Mouse (Mus musculus) brain, adult 2 months (tissue): ENCODE measurements at regions not wholly inside any gene's neighbourhood (a gene's known extent, or its start where the extent isn't known, plus 50 kb on each side); places are given as distances from the start of the nearest gene placed in this dataset.

Experiments
- DNase-seq: peaks from one replicate; pipeline ENCODE4 v3.0.0; 2011; ENCODE audit warnings: low read depth, low spot score

DNA sequence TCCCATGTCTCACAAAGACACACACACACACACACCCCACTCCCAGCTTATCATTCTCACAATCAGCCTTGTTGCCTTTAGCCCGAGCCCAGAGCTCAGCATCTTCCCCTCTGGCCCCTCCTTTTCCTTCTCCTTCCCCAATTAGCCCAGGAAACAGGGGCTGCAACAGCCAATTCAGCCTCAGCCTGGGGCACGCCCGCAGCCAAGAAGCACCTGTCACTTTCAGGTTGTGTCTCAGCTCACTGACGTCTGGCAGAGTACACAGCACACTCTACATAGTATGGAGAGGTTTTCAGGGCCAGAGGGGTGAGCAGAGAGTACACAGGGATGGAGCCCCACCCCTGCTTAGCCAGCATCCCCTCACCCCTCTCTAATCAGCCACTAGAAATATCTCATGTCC lies 106.4 kb downstream of the Plxna1 start:
- no peak for DNase-seq

- no peak for DNase-seq
Observed at GRCm38 (mm10) chr6:89256630-89257292, 105.7 kb downstream of the Plxna1 start.

DNA sequence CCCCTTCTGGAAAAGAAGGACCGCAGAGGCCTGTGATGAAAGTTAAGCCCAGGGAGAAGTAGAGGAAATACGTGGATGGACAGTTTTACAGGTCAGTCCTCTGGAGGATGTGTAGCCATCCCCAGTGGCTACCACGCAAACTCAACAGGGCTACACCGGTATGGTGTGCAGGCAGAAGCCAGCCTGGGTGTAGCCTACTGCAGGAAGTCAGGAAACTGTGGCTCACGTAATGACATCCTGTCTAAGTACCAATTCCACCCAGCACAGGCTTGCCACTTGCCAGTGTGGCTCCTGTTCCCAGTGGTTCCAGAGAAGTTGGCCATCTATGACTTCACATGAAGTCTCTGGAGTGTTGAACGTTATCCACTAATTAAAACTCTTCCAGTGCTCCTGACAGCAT lies 105.0 kb downstream of the Plxna1 start:
- no peak for DNase-seq

- DNase-seq, result no peak
Observed at GRCm38 (mm10) chr6:89258140-89258539, 104.3 kb downstream of the Plxna1 start.

GRCm38 (mm10) chr6:89259406-89259994 lies 102.9 kb downstream of the Plxna1 start:
- no peak for DNase-seq

- no peak for DNase-seq
Observed at GRCm38 (mm10) chr6:89262958-89263357, 99.5 kb downstream of the Plxna1 start.

DNA sequence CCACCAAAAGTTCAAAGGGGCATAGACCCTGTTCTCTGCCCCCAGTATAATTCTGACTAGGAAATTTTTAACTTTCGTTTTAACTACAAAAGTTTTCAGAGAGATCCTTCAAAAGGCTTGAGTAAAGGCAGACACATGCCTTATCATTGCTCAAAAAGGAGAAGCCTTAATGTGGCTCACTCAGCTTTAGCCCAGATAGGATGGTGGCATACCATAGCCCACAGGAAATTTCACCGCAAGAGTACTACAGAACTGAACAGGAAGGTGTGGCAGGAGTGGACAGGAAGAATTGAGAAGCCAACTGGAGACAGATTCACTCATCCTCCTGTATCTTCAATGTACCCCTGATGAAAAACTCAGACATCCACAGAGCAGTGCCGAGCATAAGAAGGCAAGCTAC lies 97.1 kb downstream of the Plxna1 start:
- no peak for DNase-seq
